Mouse (Mus musculus): ENCODE data around the gene Cnot2. TPM values are rescaled to one million over a fixed set of nuclear protein-coding genes. Genes with fewer than 3 reads are reported as not detected.

The Cnot2 gene
- polyA plus RNA-seq, 1 experiment from 2014 or later: 128 TPM

DNA sequence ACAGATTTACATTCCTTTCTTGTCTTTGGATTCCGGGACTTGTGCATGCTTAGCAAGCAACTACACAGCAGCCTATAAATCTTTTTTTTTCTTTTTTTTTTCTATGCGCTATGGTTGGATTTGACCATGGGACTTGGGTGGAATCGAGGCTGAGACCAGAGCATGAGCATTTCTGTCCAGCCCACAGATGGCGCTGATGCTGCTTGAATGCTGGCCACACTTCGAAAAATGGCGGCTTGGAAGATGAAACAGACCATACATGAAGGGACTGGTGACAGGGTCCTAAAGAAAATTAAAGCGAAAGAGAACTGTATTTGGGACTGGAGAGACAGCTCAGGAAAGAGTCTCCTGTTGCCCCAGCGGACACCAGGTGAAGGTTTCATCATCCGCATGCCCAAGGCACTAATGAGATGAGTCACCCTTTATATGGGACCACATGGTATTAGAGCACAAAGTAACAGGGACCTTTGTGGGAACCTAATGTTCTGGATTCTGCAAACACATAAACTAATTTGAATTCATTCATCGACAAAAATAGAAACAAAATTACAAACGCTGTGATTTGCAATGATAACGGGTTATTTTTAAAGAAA, 117.5 kb downstream of the Cnot2 start:
- DNase-seq (ENCODE audit: low spot score) (no peak), ATAC-seq (replicated peaks; ENCODE audit: low FRiP score) (no peak)
- no peak overlapping the region for H3K4me3 ChIP-seq (ENCODE audit: low read depth, low read length)
- H3K4me2 ChIP-seq (ENCODE audit: low read depth, low read length, severe bottlenecking): no peak overlapping the region
- no peak overlapping the region for H3K9ac ChIP-seq (ENCODE audit: low read length)
- no peaks in the 10 kb centered on the region for H3K4me1 ChIP-seq (replicated peaks; ENCODE audit: control insufficient read depth, insufficient read depth, low read length)
- no peaks in the 10 kb centered on the region for H3K27me3 ChIP-seq (ENCODE audit: control insufficient read depth, insufficient read depth, low read length)
- WGBS: 91% methylated on average over 12 of the region's 12 CpGs
- no peaks in the 10 kb centered on the region for H3K9me3 ChIP-seq (ENCODE audit: control insufficient read depth, low read length)
- no peaks in the 10 kb centered on the region for H3K36me3 ChIP-seq (ENCODE audit: control insufficient read depth, insufficient read depth, low read length)
- no peak overlapping the region for H3K27ac ChIP-seq (ENCODE audit: low read depth, low read length)

DNA sequence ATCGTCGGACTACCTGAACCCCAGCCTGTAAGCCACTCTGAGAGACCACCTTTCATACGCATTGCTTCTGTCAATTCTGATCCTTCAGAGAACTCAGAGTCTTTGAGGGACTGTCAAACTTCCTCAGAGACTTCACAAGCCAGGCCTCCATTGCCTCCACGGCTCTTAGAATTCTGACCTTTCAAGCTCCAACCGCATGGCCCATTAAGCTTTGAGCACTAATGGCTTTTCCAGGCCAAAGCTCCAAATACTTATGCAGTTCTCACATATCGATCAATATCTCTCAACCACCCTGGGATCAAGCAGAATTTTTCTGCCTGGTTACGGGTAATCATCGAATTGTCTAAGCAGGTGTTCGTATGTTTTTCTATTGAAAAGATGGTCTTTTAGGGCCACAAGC, 119.9 kb downstream of the Cnot2 start:
- Histone ChIP-seq H3K9me3 (ENCODE audit: control insufficient read depth, low read length) (no peaks in the 10 kb centered on the region), H3K9ac (ENCODE audit: low read length) (no peak overlapping the region), H3K4me2 (ENCODE audit: low read depth, low read length, severe bottlenecking) (no peak overlapping the region), H3K27me3 (ENCODE audit: control insufficient read depth, insufficient read depth, low read length) (no peaks in the 10 kb centered on the region), H3K27ac (ENCODE audit: low read depth, low read length) (no peak overlapping the region), H3K4me3 (ENCODE audit: low read depth, low read length) (no peak overlapping the region), H3K4me1 (replicated peaks; ENCODE audit: control insufficient read depth, insufficient read depth, low read length) (no peaks in the 10 kb centered on the region), H3K36me3 (ENCODE audit: control insufficient read depth, insufficient read depth, low read length) (no peaks in the 10 kb centered on the region)
- ATAC-seq (replicated peaks; ENCODE audit: low FRiP score): no peak
- WGBS: 90% methylated on average over 9 of the region's 9 CpGs
- DNase-seq (ENCODE audit: low spot score): no peak

DNA sequence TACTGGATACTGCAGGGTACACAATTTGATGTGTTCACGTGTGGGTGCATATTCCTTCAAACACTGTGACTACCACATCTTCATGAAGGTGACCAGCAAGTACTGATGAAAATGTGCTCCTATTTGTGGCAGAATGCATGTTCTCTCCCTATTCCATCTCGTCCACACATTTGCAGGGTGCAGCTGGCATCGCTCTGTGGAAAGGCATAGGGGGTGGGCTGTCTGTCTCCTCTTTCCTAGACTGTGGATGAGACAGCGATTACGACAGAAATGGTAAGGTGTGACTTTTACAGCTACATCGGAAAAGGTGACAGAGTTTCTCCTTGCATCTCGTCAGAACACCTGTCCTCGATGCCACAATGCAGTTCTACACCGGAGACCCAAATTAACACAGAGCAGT, 122.5 kb downstream of the Cnot2 start:
- 92% methylated on average over 9 of the region's 9 CpGs for WGBS
- no peak for DNase-seq (ENCODE audit: low spot score)
- H3K4me1 ChIP-seq (replicated peaks; ENCODE audit: control insufficient read depth, insufficient read depth, low read length): no peaks in the 10 kb centered on the region
- H3K9me3 ChIP-seq (ENCODE audit: control insufficient read depth, low read length): no peaks in the 10 kb centered on the region
- H3K27me3 ChIP-seq (ENCODE audit: control insufficient read depth, insufficient read depth, low read length): no peaks in the 10 kb centered on the region
- ATAC-seq (replicated peaks; ENCODE audit: low FRiP score): no peak
- no peak overlapping the region for H3K27ac ChIP-seq (ENCODE audit: low read depth, low read length)
- H3K36me3 ChIP-seq (ENCODE audit: control insufficient read depth, insufficient read depth, low read length): no peaks in the 10 kb centered on the region
- no peak overlapping the region for H3K9ac ChIP-seq (ENCODE audit: low read length)
- H3K4me2 ChIP-seq (ENCODE audit: low read depth, low read length, severe bottlenecking): no peak overlapping the region
- no peak overlapping the region for H3K4me3 ChIP-seq (ENCODE audit: low read depth, low read length)

DNA sequence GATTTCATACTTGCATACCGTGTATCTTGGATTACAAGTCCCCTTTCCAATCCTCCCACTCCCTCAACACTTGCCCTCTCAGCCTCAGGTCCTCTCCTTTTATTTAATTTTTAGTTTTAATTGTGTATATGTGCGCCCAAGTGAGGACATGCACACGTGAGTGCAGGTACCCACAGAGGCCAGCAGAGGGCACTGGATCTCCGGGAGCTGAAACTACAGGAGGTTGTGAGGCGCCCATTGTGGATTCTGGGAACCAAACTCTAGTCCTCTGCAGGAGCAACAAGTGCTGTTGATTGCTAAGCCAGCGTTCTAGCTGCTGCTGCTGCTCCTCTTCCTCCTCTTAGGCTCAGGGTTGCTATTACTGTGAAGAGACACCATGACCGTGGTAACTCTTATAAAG, 128.5 kb downstream of the Cnot2 start:
- Histone ChIP-seq H3K4me2 (ENCODE audit: low read depth, low read length, severe bottlenecking) (no peak overlapping the region), H3K9me3 (ENCODE audit: control insufficient read depth, low read length) (0 out of 2 replicates have a peak, but pooled peaks cover 2% of the 10 kb centered on the region), H3K27ac (ENCODE audit: low read depth, low read length) (no peak overlapping the region), H3K9ac (ENCODE audit: low read length) (no peak overlapping the region), H3K27me3 (ENCODE audit: control insufficient read depth, insufficient read depth, low read length) (no peaks in the 10 kb centered on the region), H3K4me3 (ENCODE audit: low read depth, low read length) (no peak overlapping the region), H3K36me3 (ENCODE audit: control insufficient read depth, insufficient read depth, low read length) (no peaks in the 10 kb centered on the region), H3K4me1 (replicated peaks; ENCODE audit: control insufficient read depth, insufficient read depth, low read length) (no peaks in the 10 kb centered on the region)
- ATAC-seq (replicated peaks; ENCODE audit: low FRiP score): no peak
- no peak for DNase-seq (ENCODE audit: low spot score)
- 94% methylated on average over 7 of the region's 7 CpGs for WGBS

DNA sequence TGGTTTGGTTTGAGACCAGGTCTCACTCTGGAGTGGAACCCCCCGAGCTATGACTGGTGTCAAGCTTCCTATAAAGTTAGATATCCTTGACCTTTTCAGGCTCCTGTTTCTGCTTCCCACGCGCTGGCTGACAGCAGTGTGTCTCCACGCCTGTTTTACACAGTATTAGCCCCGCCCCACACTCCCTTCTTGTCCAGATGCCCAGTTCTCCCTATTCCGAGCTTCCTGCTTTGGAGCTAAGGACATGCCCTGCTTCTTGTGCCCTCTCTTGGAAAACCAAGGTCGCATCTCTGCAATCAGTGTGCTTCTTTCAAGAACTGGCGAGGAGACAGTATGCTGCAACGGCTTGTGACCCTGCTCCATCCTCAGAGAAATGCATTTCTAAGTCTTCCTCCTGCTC, 130.7 kb downstream of the Cnot2 start:
- Histone ChIP-seq H3K9ac (ENCODE audit: low read length) (no peak overlapping the region), H3K27ac (ENCODE audit: low read depth, low read length) (no peak overlapping the region), H3K9me3 (ENCODE audit: control insufficient read depth, low read length) (0 out of 2 replicates have a peak, but pooled peaks cover 2% of the 10 kb centered on the region), H3K4me3 (ENCODE audit: low read depth, low read length) (no peak overlapping the region), H3K27me3 (ENCODE audit: control insufficient read depth, insufficient read depth, low read length) (no peaks in the 10 kb centered on the region), H3K4me1 (replicated peaks; ENCODE audit: control insufficient read depth, insufficient read depth, low read length) (no peaks in the 10 kb centered on the region), H3K36me3 (ENCODE audit: control insufficient read depth, insufficient read depth, low read length) (no peaks in the 10 kb centered on the region), H3K4me2 (ENCODE audit: low read depth, low read length, severe bottlenecking) (no peak overlapping the region)
- ATAC-seq (replicated peaks; ENCODE audit: low FRiP score) (no peak), DNase-seq (ENCODE audit: low spot score) (no peak)
- 88% methylated on average over 9 of the region's 9 CpGs for WGBS

DNA sequence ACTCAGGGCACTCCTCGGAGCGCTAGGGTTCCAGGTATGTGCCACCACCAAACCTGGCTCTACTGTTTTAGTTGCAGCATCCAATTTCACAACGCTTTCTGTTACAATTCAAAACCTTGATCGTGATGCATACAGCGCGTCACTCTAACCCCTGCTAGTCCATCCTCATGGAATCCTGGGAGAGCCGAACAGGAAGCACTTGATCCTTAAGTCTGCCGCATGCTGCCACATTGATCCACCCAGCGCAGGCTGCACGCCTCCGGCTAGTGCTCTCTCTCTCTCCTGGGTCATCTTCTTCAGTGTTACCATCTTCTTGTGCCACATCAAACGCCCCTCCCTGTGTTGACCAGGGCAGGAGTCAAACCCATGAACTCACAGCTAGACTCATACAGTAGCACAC, 133.1 kb downstream of the Cnot2 start:
- no peak overlapping the region for H3K9ac ChIP-seq (ENCODE audit: low read length)
- 97% methylated on average over 12 of the region's 12 CpGs for WGBS
- ATAC-seq (replicated peaks; ENCODE audit: low FRiP score) (no peak), DNase-seq (ENCODE audit: low spot score) (no peak)
- no peak overlapping the region for H3K4me3 ChIP-seq (ENCODE audit: low read depth, low read length)
- 0 out of 2 replicates have a peak, but pooled peaks cover 2% of the 10 kb centered on the region for H3K9me3 ChIP-seq (ENCODE audit: control insufficient read depth, low read length)
- H3K36me3 ChIP-seq (ENCODE audit: control insufficient read depth, insufficient read depth, low read length): no peaks in the 10 kb centered on the region
- H3K27me3 ChIP-seq (ENCODE audit: control insufficient read depth, insufficient read depth, low read length): no peaks in the 10 kb centered on the region
- no peaks in the 10 kb centered on the region for H3K4me1 ChIP-seq (replicated peaks; ENCODE audit: control insufficient read depth, insufficient read depth, low read length)
- H3K27ac ChIP-seq (ENCODE audit: low read depth, low read length): no peak overlapping the region
- H3K4me2 ChIP-seq (ENCODE audit: low read depth, low read length, severe bottlenecking): no peak overlapping the region

DNA sequence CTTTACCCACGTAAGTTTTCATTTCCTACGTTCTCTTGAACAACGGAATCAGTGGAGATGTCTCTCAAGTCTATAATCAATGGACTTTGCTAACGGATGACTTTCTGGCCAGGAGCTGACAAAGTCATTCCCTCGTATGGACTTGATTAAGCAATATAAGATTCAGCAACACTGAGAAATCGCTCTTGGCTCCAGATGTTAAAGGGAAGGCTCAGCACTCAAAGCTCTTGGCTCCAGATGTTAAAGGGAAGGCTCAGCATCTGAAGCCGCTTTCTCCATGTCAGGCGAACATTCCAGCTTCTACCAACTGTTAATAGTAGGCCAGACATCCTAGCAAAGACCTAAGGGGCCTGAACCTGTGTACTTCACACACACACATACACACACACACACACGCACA, 134.1 kb downstream of the Cnot2 start:
- H3K9me3 ChIP-seq (ENCODE audit: control insufficient read depth, low read length): no peaks in the 10 kb centered on the region
- WGBS: 80% methylated on average over 9 of the region's 9 CpGs
- H3K4me3 ChIP-seq (ENCODE audit: low read depth, low read length): no peak overlapping the region
- no peak for ATAC-seq (replicated peaks; ENCODE audit: low FRiP score)
- H3K9ac ChIP-seq (ENCODE audit: low read length): no peak overlapping the region
- no peaks in the 10 kb centered on the region for H3K27me3 ChIP-seq (ENCODE audit: control insufficient read depth, insufficient read depth, low read length)
- H3K27ac ChIP-seq (ENCODE audit: low read depth, low read length): no peak overlapping the region
- H3K36me3 ChIP-seq (ENCODE audit: control insufficient read depth, insufficient read depth, low read length): no peaks in the 10 kb centered on the region
- DNase-seq (ENCODE audit: low spot score): no peak
- no peak overlapping the region for H3K4me2 ChIP-seq (ENCODE audit: low read depth, low read length, severe bottlenecking)
- H3K4me1 ChIP-seq (replicated peaks; ENCODE audit: control insufficient read depth, insufficient read depth, low read length): no peaks in the 10 kb centered on the region

DNA sequence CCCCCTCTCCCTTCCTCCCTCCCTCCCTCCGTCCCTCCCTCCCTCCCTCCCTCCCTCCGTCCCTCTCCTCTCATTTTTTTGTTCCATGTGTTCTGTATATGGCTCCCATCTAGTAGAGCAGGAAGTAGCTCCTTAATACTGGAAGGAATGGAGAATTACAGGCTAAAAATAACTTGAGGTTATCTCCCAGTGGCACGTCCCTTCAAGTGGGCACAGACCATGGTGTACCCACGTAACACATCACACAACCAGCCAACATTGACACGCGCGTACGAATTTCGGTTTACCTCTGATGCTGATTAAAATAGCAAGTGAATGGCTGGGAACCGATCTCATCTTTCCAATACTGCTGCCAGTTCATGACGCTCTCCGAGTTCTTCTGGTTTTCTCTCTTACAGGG, 135.3 kb downstream of the Cnot2 start:
- ATAC-seq (replicated peaks; ENCODE audit: low FRiP score): no peak
- Histone ChIP-seq H3K4me1 (replicated peaks; ENCODE audit: control insufficient read depth, insufficient read depth, low read length) (no peaks in the 10 kb centered on the region), H3K27me3 (ENCODE audit: control insufficient read depth, insufficient read depth, low read length) (no peaks in the 10 kb centered on the region), H3K4me2 (ENCODE audit: low read depth, low read length, severe bottlenecking) (no peak overlapping the region), H3K9me3 (ENCODE audit: control insufficient read depth, low read length) (no peaks in the 10 kb centered on the region), H3K9ac (ENCODE audit: low read length) (no peak overlapping the region), H3K4me3 (ENCODE audit: low read depth, low read length) (no peak overlapping the region), H3K27ac (ENCODE audit: low read depth, low read length) (no peak overlapping the region), H3K36me3 (ENCODE audit: control insufficient read depth, insufficient read depth, low read length) (no peaks in the 10 kb centered on the region)
- 95% methylated on average over 10 of the region's 12 CpGs for WGBS
- no peak for DNase-seq (ENCODE audit: low spot score)

DNA sequence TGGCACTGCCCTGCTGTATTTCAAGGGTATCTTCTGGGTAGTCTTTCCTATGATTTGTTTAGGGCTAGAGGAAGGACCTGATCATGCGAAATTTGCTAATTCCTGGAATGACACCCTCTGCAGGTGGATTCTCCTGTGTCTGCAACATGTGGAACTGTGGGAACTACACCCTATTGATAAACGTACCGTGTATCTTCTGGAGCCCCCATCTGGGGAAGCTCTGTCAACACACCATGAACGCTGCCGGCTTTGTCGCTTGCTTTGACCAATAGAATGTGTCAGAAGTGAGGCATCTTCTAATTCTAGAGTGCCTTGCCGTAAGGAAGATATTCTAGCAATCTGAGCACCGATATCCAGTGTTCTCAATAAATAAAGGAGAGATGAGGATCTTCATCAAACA, 136.5 kb downstream of the Cnot2 start:
- WGBS: 93% methylated on average over 8 of the region's 8 CpGs

More for the DNA sequence above, 136.5 kb downstream of the Cnot2 start:
- Histone ChIP-seq H3K4me2 (ENCODE audit: low read depth, low read length, severe bottlenecking) (no peak overlapping the region), H3K27me3 (ENCODE audit: control insufficient read depth, insufficient read depth, low read length) (no peaks in the 10 kb centered on the region), H3K9ac (ENCODE audit: low read length) (no peak overlapping the region), H3K36me3 (ENCODE audit: control insufficient read depth, insufficient read depth, low read length) (no peaks in the 10 kb centered on the region), H3K27ac (ENCODE audit: low read depth, low read length) (no peak overlapping the region), H3K4me3 (ENCODE audit: low read depth, low read length) (no peak overlapping the region), H3K9me3 (ENCODE audit: control insufficient read depth, low read length) (no peaks in the 10 kb centered on the region), H3K4me1 (replicated peaks; ENCODE audit: control insufficient read depth, insufficient read depth, low read length) (no peaks in the 10 kb centered on the region)
- no peak for ATAC-seq (replicated peaks; ENCODE audit: low FRiP score)
- no peak for DNase-seq (ENCODE audit: low spot score)
